Mouse (Mus musculus) midbrain, embryonic 13.5 days (tissue): Measurements from ENCODE around the gene E4f1. TPM values are rescaled to one million over a fixed set of nuclear protein-coding genes. Genes with fewer than 3 reads are reported as not detected.
A peak's percentile ranks its signal among the peaks of the same experiment; 100 is the strongest.
"Not testable (repeated sequence)": the region's sequence is repeated elsewhere in the genome, so short reads cannot be mapped to it uniquely, and the experiment has no call there.

ENCODE experiments used
- ATAC-seq: fragments of 200-750 bp; cut with Nextera tagmentation; 2 replicates; pipeline ENCODE4 v1.8.0; 2017; ENCODE audit warnings: mild to moderate bottlenecking, moderate TSS enrichment, moderate library complexity
- H3K27ac ChIP-seq: fragments of 300-500 bp; sonication (generic); 2 replicates; pipeline ENCODE4 v1.5.1; 2015; ENCODE audit warnings: inconsistent platforms, mild to moderate bottlenecking, moderate library complexity
- H3K27me3 ChIP-seq: fragments of 300-500 bp; sonication (generic); 2 replicates; pipeline ENCODE4 v1.6.1; 2015; ENCODE audit warnings: mild to moderate bottlenecking, inconsistent platforms
- H3K36me3 ChIP-seq: fragments of 300-500 bp; sonication (generic); 2 replicates; pipeline ENCODE4 v1.6.1; 2015; ENCODE audit warnings: mild to moderate bottlenecking, inconsistent platforms
- H3K4me1 ChIP-seq: fragments of 300-500 bp; sonication (generic); replicated peaks from 2 replicates; pipeline ENCODE4 v1.6.1; 2015; ENCODE audit warnings: inconsistent platforms
- H3K4me2 ChIP-seq: fragments of 300-500 bp; sonication (generic); replicated peaks from 2 replicates; pipeline ENCODE4 v1.6.1; 2015; ENCODE audit warnings: moderate library complexity, mild to moderate bottlenecking, inconsistent platforms
- H3K4me3 ChIP-seq: fragments of 300-500 bp; sonication (generic); replicated peaks from 2 replicates; pipeline ENCODE4 v1.5.1; 2015; ENCODE audit warnings: mild to moderate bottlenecking, inconsistent platforms
- H3K9ac ChIP-seq: fragments of 300-500 bp; sonication (generic); replicated peaks from 2 replicates; pipeline ENCODE4 v1.6.1; 2015; ENCODE audit warnings: mild to moderate bottlenecking, inconsistent platforms
- H3K9me3 ChIP-seq: fragments of 300-500 bp; sonication (generic); 2 replicates; pipeline ENCODE4 v1.6.1; 2016; ENCODE audit warnings: mild to moderate bottlenecking, inconsistent platforms
- whole genome bisulfite sequencing: fragments of 180-500 bp; shearing (Covaris S2); methylation state at CpG from one replicate; pipeline ENCODE4 v1.1.7; 2015; 5-methylcytosine and 5-hydroxymethylcytosine counted together
- polyA plus RNA-seq: library from polyadenylated mRNA; unstranded; fragments of >200 nt; fragmentation: Nextera tagmentation; extraction: Ambion mirVana; gene quantifications from 2 replicates; pipeline ENCODE4 v1.2.1, GENCODE M21; 2015

Gene E4f1
- polyA plus RNA-seq, 1 experiment from 2014 or later, result 45.1 TPM

- 95% methylated on average over 8 of the region's 8 CpGs for WGBS
- H3K4me1 ChIP-seq, result no peaks in the 10 kb centered on the region
- H3K27me3 ChIP-seq, result no peaks in the 10 kb centered on the region
- H3K9ac ChIP-seq, result no peak overlapping the region
- no peaks in the 10 kb centered on the region for H3K9me3 ChIP-seq
- H3K36me3 ChIP-seq, result peaks cover 100% of the 10 kb centered on the region
- H3K27ac ChIP-seq, result no peak overlapping the region
- no peak overlapping the region for H3K4me3 ChIP-seq
- no peak overlapping the region for H3K4me2 ChIP-seq
- no peak for ATAC-seq
These were observed 23.5 kb downstream of the E4f1 start for GRCm38 (mm10) chr17:24446590-24446989.

- Histone ChIP-seq H3K9me3 (no peaks in the 10 kb centered on the region), H3K4me3 (no peak overlapping the region), H3K27ac (no peak overlapping the region), H3K27me3 (no peaks in the 10 kb centered on the region), H3K9ac (no peak overlapping the region), H3K4me1 (no peaks in the 10 kb centered on the region), H3K4me2 (no peak overlapping the region), H3K36me3 (peaks cover 98% of the 10 kb centered on the region)
- no peak for ATAC-seq
- 98% methylated on average over 4 of the region's 4 CpGs for WGBS
These were observed 26.7 kb downstream of the E4f1 start for GRCm38 (mm10) chr17:24443409-24443808.

GRCm38 (mm10) chr17:24442632-24443155 is 27.4 kb downstream of the E4f1 start, which contains the start of gene Dnase1l2:
Gene Dnase1l2 (minus strand): TSS chr17:24443105.
- H3K4me3 ChIP-seq, result no peak within 1 kb of the TSS
- no peak within 1 kb of the TSS for H3K9ac ChIP-seq
- H3K4me1 ChIP-seq, result no peaks in the 10 kb centered on the region
- ATAC-seq, result no peak
- no peak within 1 kb of the TSS for H3K4me2 ChIP-seq
- H3K36me3 ChIP-seq, result peaks cover 98% of the 10 kb centered on the region
- H3K27ac ChIP-seq, result no peak within 1 kb of the TSS
- H3K9me3 ChIP-seq, result no peaks in the 10 kb centered on the region
- WGBS, result 81% methylated on average over 7 of the region's 7 CpGs
- H3K27me3 ChIP-seq, result no peaks in the 10 kb centered on the region

GRCm38 (mm10) chr17:24442107-24442506 is 28.0 kb downstream of the E4f1 start:
- H3K36me3 ChIP-seq, result peaks cover 96% of the 10 kb centered on the region
- WGBS, result 90% methylated on average over 14 of the region's 14 CpGs
- ATAC-seq, result no peak

GRCm38 (mm10) chr17:24441148-24441547 is 29.0 kb downstream of the E4f1 start:
- Histone ChIP-seq H3K36me3 (peaks cover 88% of the 10 kb centered on the region), H3K4me1 (no peaks in the 10 kb centered on the region), H3K4me3 (no peak overlapping the region), H3K9me3 (no peaks in the 10 kb centered on the region), H3K27me3 (no peaks in the 10 kb centered on the region), H3K9ac (no peak overlapping the region), H3K27ac (no peak overlapping the region), H3K4me2 (no peak overlapping the region)
- WGBS, result 37% methylated on average over 2 of the region's 2 CpGs
- ATAC-seq, result no peak

More at GRCm38 (mm10) chr17:24442107-24442506, 28.0 kb downstream of the E4f1 start:
- H3K4me2 ChIP-seq, result no peak overlapping the region
- H3K27me3 ChIP-seq, result no peaks in the 10 kb centered on the region
- no peak overlapping the region for H3K4me3 ChIP-seq
- no peaks in the 10 kb centered on the region for H3K4me1 ChIP-seq
- no peaks in the 10 kb centered on the region for H3K9me3 ChIP-seq
- H3K27ac ChIP-seq, result no peak overlapping the region
- H3K9ac ChIP-seq, result no peak overlapping the region

- no peak overlapping the region for H3K27ac ChIP-seq
- H3K4me1 ChIP-seq, result no peaks in the 10 kb centered on the region
- no peak overlapping the region for H3K4me2 ChIP-seq
- H3K36me3 ChIP-seq, result peaks cover 88% of the 10 kb centered on the region
- H3K9ac ChIP-seq, result no peak overlapping the region
- WGBS, result 92% methylated on average over 8 of the region's 8 CpGs
- H3K4me3 ChIP-seq, result no peak overlapping the region
- no peaks in the 10 kb centered on the region for H3K9me3 ChIP-seq
- no peaks in the 10 kb centered on the region for H3K27me3 ChIP-seq
- ATAC-seq, result no peak
These were observed 29.7 kb downstream of the E4f1 start for GRCm38 (mm10) chr17:24440377-24440776.

GRCm38 (mm10) chr17:24437016-24437415 is 33.1 kb downstream of the E4f1 start:
- Histone ChIP-seq H3K4me3 (no peak overlapping the region), H3K27me3 (no peaks in the 10 kb centered on the region), H3K27ac (no peak overlapping the region), H3K9ac (no peak overlapping the region), H3K4me1 (no peaks in the 10 kb centered on the region), H3K9me3 (no peaks in the 10 kb centered on the region), H3K4me2 (no peak overlapping the region), H3K36me3 (peaks cover 67% of the 10 kb centered on the region)
- 77% methylated on average over 5 of the region's 5 CpGs for WGBS
- 0 out of 2 replicates have a peak, but pooled peaks have one; percentile 56 for ATAC-seq

- no peak overlapping the region for H3K27ac ChIP-seq
- peaks cover 22% of the 10 kb centered on the region for H3K36me3 ChIP-seq
- no peak overlapping the region for H3K9ac ChIP-seq
- H3K4me1 ChIP-seq, result peaks cover 21% of the 10 kb centered on the region
- no peak for ATAC-seq
- H3K9me3 ChIP-seq, result no peaks in the 10 kb centered on the region
- 81% methylated on average over 14 of the region's 14 CpGs for WGBS
- H3K4me3 ChIP-seq, result no peak overlapping the region
- H3K27me3 ChIP-seq, result no peaks in the 10 kb centered on the region
- H3K4me2 ChIP-seq, result no peak overlapping the region
These were observed 40.7 kb downstream of the E4f1 start for GRCm38 (mm10) chr17:24429201-24429983.

GRCm38 (mm10) chr17:24427170-24427557 is 42.9 kb downstream of the E4f1 start:
- no peaks in the 10 kb centered on the region for H3K27me3 ChIP-seq
- peak overlapping the region; percentile 66 for H3K4me3 ChIP-seq
- peak overlapping the region; percentile 91; the same call in 1 of the 2 replicates for H3K27ac ChIP-seq
- 6% methylated on average over 8 of the region's 8 CpGs for WGBS
- peak overlapping the region; percentile 67 for H3K4me2 ChIP-seq
- ATAC-seq, result no peak
- H3K9me3 ChIP-seq, result no peaks in the 10 kb centered on the region
- peaks cover 31% of the 10 kb centered on the region for H3K36me3 ChIP-seq
- H3K9ac ChIP-seq, result peak overlapping the region; percentile 80
- H3K4me1 ChIP-seq, result peaks cover 21% of the 10 kb centered on the region

- peak; percentile 99 for ATAC-seq
- H3K27ac ChIP-seq, result peak within 1 kb of the TSS; percentile 91
- H3K36me3 ChIP-seq, result peaks cover 36% of the 10 kb centered on the region
- H3K27me3 ChIP-seq, result no peaks in the 10 kb centered on the region
- peak within 1 kb of the TSS; percentile 80 for H3K9ac ChIP-seq
- peak within 1 kb of the TSS; percentile 66 for H3K4me3 ChIP-seq
- peaks cover 21% of the 10 kb centered on the region for H3K4me1 ChIP-seq
- H3K9me3 ChIP-seq, result no peaks in the 10 kb centered on the region
- 0% methylated on average over 48 of the region's 48 CpGs for WGBS
- peak within 1 kb of the TSS; percentile 67 for H3K4me2 ChIP-seq
These were observed 43.5 kb downstream of the E4f1 start, which contains the start of gene Eci1 for GRCm38 (mm10) chr17:24426471-24427169. Gene Eci1 (plus strand): TSS chr17:24426641.

- Histone ChIP-seq H3K36me3 (peaks cover 43% of the 10 kb centered on the region), H3K4me3 (peak overlapping the region; percentile 66; the same call in 1 of the 2 replicates), H3K27ac (peak overlapping the region; percentile 91), H3K4me2 (peak overlapping the region; percentile 67; the same call in 1 of the 2 replicates), H3K9me3 (no peaks in the 10 kb centered on the region), H3K4me1 (peaks cover 21% of the 10 kb centered on the region), H3K27me3 (no peaks in the 10 kb centered on the region), H3K9ac (no peak overlapping the region)
- no peak for ATAC-seq
- WGBS, result 86% methylated on average over 7 of the region's 7 CpGs
These were observed 44.2 kb downstream of the E4f1 start for GRCm38 (mm10) chr17:24425905-24426304.

- not testable (repeated sequence) for H3K27me3 ChIP-seq, H3K27ac ChIP-seq, H3K9me3 ChIP-seq, ATAC-seq, H3K4me3 ChIP-seq, H3K9ac ChIP-seq, H3K4me2 ChIP-seq
- over 99% methylated on average over 5 of the region's 8 CpGs for WGBS
- Histone ChIP-seq H3K4me1 (peaks cover 21% of the 10 kb centered on the region), H3K36me3 (peaks cover 49% of the 10 kb centered on the region)
These were observed 44.8 kb downstream of the E4f1 start for GRCm38 (mm10) chr17:24425326-24425725.
